Mouse (Mus musculus) limb, embryonic 14.5 days (tissue): ENCODE data around the gene Ptpn3. TPM values are rescaled to one million over a fixed set of nuclear protein-coding genes. Genes with fewer than 3 reads are reported as not detected.

Source experiments
- ATAC-seq: fragments of 200-750 bp; cut with Nextera tagmentation; 2 replicates; pipeline ENCODE4 v1.8.0; 2017; ENCODE audit warnings: low read depth, moderate number of reproducible peaks, moderate TSS enrichment; ENCODE audit not compliant: low FRiP score
- DNase-seq: peaks from one replicate; pipeline ENCODE4 v3.0.0-alpha.2; 2015; ENCODE audit warnings: low spot score
- H3K27ac ChIP-seq: fragments of 300-500 bp; sonication (generic); replicated peaks from 2 replicates; pipeline ENCODE4 v1.5.1; 2014; ENCODE audit warnings: low read depth, mild to moderate bottlenecking, low read length, moderate library complexity, mixed read lengths
- H3K27me3 ChIP-seq: fragments of 300-500 bp; sonication (generic); 2 replicates; pipeline ENCODE4 v1.6.1; 2014; ENCODE audit warnings: low read length, mixed read lengths; ENCODE audit not compliant: control insufficient read depth, insufficient read depth
- H3K36me3 ChIP-seq: fragments of 300-500 bp; sonication (generic); 2 replicates; pipeline ENCODE4 v1.6.1; 2014; ENCODE audit warnings: mild to moderate bottlenecking, low read length, moderate library complexity, mixed read lengths; ENCODE audit not compliant: control insufficient read depth, insufficient read depth
- H3K4me1 ChIP-seq: fragments of 300-500 bp; sonication (generic); 2 replicates; pipeline ENCODE4 v1.6.1; 2014; ENCODE audit warnings: antibody characterized with exemption, low read length, mixed read lengths; ENCODE audit not compliant: control insufficient read depth, insufficient read depth
- H3K4me2 ChIP-seq: fragments of 300-500 bp; sonication (generic); replicated peaks from 2 replicates; pipeline ENCODE4 v1.6.1; 2014; ENCODE audit warnings: low read depth, mild to moderate bottlenecking, low read length, moderate library complexity; ENCODE audit not compliant: severe bottlenecking
- H3K4me3 ChIP-seq: fragments of 300-500 bp; sonication (generic); replicated peaks from 2 replicates; pipeline ENCODE4 v1.5.1; 2014; ENCODE audit warnings: low read length
- H3K9ac ChIP-seq: fragments of 300-500 bp; sonication (generic); 2 replicates; pipeline ENCODE4 v1.6.1; 2014; ENCODE audit warnings: mild to moderate bottlenecking, low read depth, low read length, moderate library complexity; ENCODE audit not compliant: severe bottlenecking
- H3K9me3 ChIP-seq: fragments of 300-500 bp; sonication (generic); 2 replicates; pipeline ENCODE4 v1.6.1; 2016; ENCODE audit warnings: low read length; ENCODE audit not compliant: control insufficient read depth
- POLR2A ChIP-seq: fragments of 200-500 bp; IDR thresholded peaks from 2 replicates; pipeline ENCODE4 v1.8.0; 2012; ENCODE audit warnings: inconsistent platforms, mild to moderate bottlenecking, moderate library complexity, borderline replicate concordance; ENCODE audit not compliant: insufficient read depth, insufficient read length; ENCODE audit errors: extremely low read depth
- WGBS: fragments of 180-500 bp; shearing (Covaris S2); extraction: QIAGEN DNeasy Blood & Tissue Kit; methylation state at CpG from one replicate; pipeline ENCODE4 v1.1.7; 2014; 5-methylcytosine and 5-hydroxymethylcytosine counted together
- polyA plus RNA-seq, 2 experiments: library from polyadenylated mRNA; depleted of rRNA in 1 of 2; stranded (reverse) in 1 of 2; unstranded in 1 of 2; fragments of >200 nt; fragmentation: Nextera tagmentation in 1 of 2; extraction: Ambion mirVana in 1 of 2; gene quantifications; 2 replicates each; pipeline versions ENCODE4 v1.2.1 to v1.2.3; 2012 to 2014

Ptpn3 gene
- polyA plus RNA-seq, 2 experiments = 3.4 to 4.7 TPM

GRCm38 (mm10) chr4:57305644-57306043 lies 4.0 kb upstream of the Ptpn3 start:
- WGBS = 78% methylated on average over 7 of the region's 7 CpGs
- Histone ChIP-seq H3K27me3 (no peaks in the 10 kb centered on the region), H3K36me3 (no peaks in the 10 kb centered on the region), H3K4me1 (peaks cover 10% of the 10 kb centered on the region), H3K9me3 (no peaks in the 10 kb centered on the region), H3K4me3 (no peak overlapping the region), H3K27ac (no peak overlapping the region), H3K9ac (no peak overlapping the region), H3K4me2 (no peak overlapping the region)
- ATAC-seq = no peak
- TF ChIP-seq POLR2A = no peak
- no peak for DNase-seq

- 1% methylated on average over 35 of the region's 37 CpGs for WGBS
- TF ChIP-seq POLR2A = no peak
- ATAC-seq (no peak), DNase-seq (no peak)
- H3K9me3 ChIP-seq = no peaks in the 10 kb centered on the region
- H3K9ac ChIP-seq = peak overlapping the region; percentile 75
- no peak overlapping the region for H3K27ac ChIP-seq
- peak overlapping the region; percentile 81 for H3K4me3 ChIP-seq
- peaks cover 12% of the 10 kb centered on the region; the same call in 1 of the 2 replicates for H3K4me1 ChIP-seq
- no peaks in the 10 kb centered on the region for H3K36me3 ChIP-seq
- H3K4me2 ChIP-seq = peak overlapping the region; percentile 95
- H3K27me3 ChIP-seq = no peaks in the 10 kb centered on the region
These were observed 898 bp downstream of the Ptpn3 start for GRCm38 (mm10) chr4:57300469-57301409.

GRCm38 (mm10) chr4:57299701-57300468 lies 1.8 kb downstream of the Ptpn3 start:
- TF ChIP-seq POLR2A = no peak
- H3K9ac ChIP-seq = peak overlapping the region; percentile 75
- ATAC-seq = peak; percentile 49; the same call in 1 of the 2 replicates
- H3K27ac ChIP-seq = no peak overlapping the region
- H3K4me2 ChIP-seq = peak overlapping the region; percentile 95
- under 1% methylated on average over 33 of the region's 97 CpGs for WGBS
- peaks cover 12% of the 10 kb centered on the region; the same call in 1 of the 2 replicates for H3K4me1 ChIP-seq
- peak overlapping the region; percentile 81 for H3K4me3 ChIP-seq
- no peaks in the 10 kb centered on the region for H3K36me3 ChIP-seq
- DNase-seq = no peak
- H3K9me3 ChIP-seq = no peaks in the 10 kb centered on the region
- no peaks in the 10 kb centered on the region for H3K27me3 ChIP-seq

GRCm38 (mm10) chr4:57299308-57299700 lies 2.3 kb downstream of the Ptpn3 start:
- peak overlapping the region; percentile 81 for H3K4me3 ChIP-seq
- no peak for ATAC-seq
- no peak overlapping the region for H3K27ac ChIP-seq
- no peaks in the 10 kb centered on the region for H3K27me3 ChIP-seq
- H3K4me1 ChIP-seq = peaks cover 12% of the 10 kb centered on the region; the same call in 1 of the 2 replicates
- WGBS = 1% methylated on average over 9 of the region's 9 CpGs
- DNase-seq = no peak
- no peaks in the 10 kb centered on the region for H3K36me3 ChIP-seq
- peak overlapping the region; percentile 75 for H3K9ac ChIP-seq
- H3K4me2 ChIP-seq = peak overlapping the region; percentile 95
- H3K9me3 ChIP-seq = no peaks in the 10 kb centered on the region
- no peak for TF ChIP-seq POLR2A

- Histone ChIP-seq H3K9ac (no peak overlapping the region), H3K4me1 (peaks cover 12% of the 10 kb centered on the region; the same call in 1 of the 2 replicates), H3K9me3 (no peaks in the 10 kb centered on the region), H3K4me3 (no peak overlapping the region), H3K27me3 (no peaks in the 10 kb centered on the region), H3K36me3 (no peaks in the 10 kb centered on the region), H3K27ac (no peak overlapping the region), H3K4me2 (no peak overlapping the region)
- 79% methylated on average over 4 of the region's 4 CpGs for WGBS
- TF ChIP-seq POLR2A = no peak
- ATAC-seq (no peak), DNase-seq (no peak)
These were observed 3.5 kb downstream of the Ptpn3 start for GRCm38 (mm10) chr4:57298181-57298580.
